Mouse (Mus musculus) brain, adult 2 months (tissue): Measurements from ENCODE around the gene Rxfp3.

Experiments
- DNase-seq: peaks from one replicate; pipeline ENCODE4 v3.0.0; 2011; ENCODE audit warnings: low read depth, low spot score

Gene Rxfp3

DNA sequence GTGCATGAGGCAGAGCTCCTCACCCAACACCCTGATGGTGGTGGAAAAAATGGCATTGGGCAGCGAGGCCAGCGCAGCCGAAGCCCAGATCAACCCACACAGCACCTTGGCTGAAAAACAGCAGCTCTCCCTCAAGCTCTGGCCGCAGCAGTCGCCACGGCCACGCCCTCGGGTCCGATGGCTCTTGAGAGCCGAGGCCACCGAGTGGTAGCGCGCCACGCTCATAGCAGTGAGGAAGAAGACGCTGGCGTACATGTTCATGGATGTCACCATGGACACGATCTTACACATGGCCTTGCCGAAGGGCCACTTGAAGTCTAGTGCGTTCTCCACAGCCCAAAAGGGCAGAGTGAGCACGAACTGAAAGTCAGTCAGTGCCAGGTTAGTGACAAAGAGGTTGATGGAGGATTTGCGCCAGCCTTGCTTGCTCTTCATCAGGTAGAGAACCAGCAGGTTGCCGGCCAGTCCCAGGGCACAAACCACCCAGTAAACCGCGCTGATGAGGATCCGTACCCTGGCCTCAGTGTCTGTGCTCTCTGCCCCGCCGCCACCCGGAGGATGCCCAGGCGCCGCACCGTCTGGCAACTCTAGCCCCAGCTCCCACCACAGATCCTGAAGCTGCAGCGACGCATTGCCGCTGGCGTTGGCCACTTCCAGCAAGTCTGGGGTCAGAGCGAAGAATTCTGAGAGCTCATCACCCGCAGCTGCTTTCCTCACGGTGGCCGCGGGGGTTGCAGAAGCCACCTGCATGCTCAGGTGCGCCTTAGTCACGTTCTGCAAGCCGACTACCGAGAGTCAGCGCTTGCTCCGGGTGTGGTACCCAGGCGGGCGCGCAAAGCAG lies 1.0 kb downstream of the Rxfp3 start:
- no peak for DNase-seq

DNA sequence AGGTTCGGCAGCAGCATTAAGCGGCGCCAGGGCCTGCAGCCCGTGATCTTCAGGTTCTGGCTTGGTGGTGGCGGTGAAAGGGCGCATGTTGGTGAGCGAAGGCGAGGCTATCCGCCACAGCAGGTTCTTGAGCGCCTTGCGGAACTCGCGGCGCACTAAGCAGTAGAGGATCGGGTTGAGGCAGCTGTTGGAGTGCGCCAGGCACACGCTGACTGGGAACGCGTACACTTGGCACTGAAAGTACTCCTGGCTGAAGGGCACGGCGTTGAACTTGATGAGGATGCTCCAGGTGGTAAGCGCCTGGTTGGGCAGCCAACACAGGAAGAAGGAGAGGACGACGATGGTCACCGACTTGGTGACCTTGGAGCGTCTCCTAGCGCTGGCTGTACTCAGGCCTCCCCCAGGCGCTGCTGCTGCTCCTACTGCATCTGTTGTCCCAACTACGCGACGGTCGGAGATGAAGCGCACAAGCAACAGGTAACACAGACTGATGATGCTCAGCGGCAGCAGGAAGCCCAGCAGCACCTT lies 1.8 kb downstream of the Rxfp3 start:
- DNase-seq = no peak

DNA sequence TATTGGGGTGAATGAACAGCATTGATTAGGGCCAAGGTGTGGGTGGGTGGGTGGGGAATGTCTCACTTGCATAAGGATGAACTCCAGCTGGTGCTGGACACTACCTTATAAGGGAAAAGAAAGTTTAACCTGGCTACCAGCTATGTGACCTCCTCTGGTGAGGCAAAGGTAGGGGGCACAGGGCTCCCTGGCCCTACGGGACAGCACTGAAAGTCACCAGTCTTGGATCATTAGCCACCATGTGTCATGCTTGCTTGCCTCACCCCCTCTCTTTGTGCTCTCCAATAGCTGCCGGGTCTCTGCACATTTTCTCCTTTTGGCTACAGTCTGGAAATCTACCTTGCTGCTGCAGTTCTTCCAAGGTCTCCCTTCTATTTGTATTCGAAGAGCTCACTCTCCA lies 7.6 kb downstream of the Rxfp3 start:
- DNase-seq = no peak

DNA sequence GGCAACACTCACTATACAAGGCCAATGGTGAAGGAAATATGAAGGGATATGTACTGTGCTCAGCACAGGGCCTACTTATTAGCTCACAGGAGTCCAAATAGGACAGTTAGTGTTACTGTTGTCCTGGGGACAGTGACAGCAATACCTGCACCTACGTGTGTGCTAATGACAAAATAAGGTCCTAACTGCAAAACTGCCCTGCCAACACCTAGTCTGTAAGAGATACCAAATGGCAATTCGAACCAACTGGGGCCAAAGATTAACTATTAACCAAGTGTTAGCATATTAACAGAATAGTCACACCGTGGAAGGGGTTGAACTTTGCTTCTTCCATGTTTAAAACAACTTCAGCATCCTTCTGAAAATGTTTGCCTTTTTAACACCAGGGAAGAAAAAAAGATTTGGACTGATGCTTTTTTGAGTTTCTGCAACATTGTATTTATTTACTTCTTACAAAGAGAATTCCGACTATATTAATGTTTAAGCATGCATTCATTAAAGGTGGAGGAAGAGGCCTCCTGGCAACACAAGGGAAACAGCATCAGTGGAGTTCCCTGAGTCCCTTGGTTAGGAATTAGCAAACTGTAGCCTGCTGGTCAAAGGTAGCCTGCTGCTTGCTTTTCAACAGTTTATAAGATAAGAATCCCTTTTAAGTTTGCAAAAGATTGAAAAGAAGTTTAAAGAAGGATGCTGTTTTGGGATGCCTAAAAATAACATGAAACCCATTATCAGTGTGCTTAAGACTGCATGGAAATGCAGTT lies 10.8 kb downstream of the Rxfp3 start:
- no peak for DNase-seq

DNA sequence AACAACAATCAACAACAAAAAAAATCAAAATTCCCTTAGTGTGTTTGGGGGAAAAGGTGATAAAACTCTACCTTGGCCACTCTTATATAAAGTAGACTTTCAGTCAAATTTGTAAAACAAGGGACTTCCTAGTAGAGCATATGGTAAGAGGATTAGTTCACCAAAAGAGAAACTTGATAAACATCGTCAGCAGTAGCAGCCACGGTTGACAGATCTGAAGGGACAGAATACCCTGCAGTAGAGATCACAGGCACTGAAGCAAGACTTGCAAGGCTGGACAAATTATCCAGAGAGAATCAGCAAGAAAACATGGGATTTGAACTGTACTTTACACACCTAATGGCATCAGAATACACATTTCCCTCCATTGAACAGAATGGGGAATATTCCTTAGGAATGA lies 22.9 kb downstream of the Rxfp3 start:
- no peak for DNase-seq

DNA sequence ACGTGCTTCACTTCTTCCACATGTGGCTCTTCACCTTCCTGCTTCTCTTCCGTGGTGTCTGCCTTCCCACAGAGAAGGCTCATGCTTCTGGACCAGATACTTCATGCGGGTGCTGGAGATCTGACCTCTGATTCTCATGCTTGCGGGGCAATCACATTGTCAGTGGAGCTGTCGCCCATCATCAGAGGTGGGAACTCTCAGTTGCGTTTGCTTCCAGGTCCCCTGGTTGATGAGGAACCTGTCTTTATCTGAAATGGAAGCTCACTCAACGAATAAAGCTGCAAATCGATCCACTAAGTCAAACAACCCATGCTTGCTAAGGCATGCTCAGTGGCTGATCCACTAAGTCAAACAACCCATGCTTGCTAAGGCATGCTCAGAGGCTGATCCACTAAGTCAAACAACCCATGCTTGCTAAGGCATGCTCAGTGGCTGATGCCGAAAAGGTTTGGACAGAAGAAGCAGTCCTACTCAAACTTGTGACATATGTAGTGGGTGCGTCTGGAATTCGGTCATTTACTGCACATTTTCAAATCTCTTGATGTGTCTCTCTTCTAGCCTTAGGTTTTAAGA lies 26.7 kb downstream of the Rxfp3 start:
- no peak for DNase-seq

DNA sequence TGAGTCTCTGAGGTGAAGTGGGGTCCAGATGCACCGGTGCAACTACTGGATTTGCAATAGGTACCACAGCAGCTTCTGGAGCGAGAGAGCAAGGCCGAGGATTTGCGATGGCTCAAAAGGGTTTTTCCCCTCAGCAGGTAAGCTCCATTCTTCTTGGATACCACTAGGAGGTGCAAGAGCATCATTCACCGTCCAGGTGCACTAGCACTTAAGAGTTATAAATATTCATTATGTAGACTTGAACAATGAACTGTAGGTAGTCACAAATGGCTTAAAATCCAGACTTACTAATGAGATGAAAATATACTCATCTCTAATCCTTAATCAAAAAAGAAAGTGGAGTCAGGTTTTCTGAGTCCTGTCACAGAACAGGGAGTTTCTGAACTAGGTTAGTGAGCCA lies 29.0 kb downstream of the Rxfp3 start:
- DNase-seq = peak; percentile 75

DNA sequence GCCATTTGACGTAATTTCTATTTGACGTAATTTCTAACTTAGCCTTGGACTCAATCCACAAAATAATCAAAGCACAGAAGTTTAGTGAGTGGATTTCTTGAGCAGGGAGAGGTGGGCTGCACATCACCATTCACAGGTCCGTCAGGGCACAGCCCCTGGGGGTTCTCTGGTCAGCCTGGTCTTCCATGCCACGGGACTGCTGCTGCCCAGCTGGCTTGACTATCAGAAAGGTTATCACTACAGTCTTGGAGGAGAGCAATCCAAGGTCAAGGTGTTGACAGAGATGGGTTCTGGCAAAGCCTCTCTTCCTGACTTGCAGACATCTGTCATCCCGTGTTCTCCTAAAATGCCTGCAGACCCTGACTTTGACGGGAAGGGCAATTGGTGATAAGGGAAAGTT lies 33.1 kb downstream of the Rxfp3 start:
- DNase-seq = no peak

DNA sequence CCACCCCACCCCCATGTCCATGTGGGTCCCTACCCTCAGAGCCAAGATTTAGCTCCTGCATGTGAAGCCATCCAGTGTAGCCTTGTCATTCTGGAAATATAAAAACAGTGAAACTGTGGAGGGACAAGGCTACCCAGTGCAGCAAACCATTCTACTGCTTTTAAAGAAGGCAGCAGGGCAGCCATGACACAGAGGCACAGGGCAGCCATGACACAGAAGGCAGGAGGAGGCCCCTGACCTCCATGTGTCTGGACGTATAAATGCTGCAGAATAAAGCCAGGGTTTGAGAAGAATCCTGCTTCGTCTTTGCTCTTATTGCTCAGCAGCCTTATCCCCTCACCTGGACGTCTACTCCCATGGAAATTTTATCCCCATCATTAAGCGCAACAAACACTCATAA lies 34.0 kb downstream of the Rxfp3 start:
- DNase-seq = no peak

DNA sequence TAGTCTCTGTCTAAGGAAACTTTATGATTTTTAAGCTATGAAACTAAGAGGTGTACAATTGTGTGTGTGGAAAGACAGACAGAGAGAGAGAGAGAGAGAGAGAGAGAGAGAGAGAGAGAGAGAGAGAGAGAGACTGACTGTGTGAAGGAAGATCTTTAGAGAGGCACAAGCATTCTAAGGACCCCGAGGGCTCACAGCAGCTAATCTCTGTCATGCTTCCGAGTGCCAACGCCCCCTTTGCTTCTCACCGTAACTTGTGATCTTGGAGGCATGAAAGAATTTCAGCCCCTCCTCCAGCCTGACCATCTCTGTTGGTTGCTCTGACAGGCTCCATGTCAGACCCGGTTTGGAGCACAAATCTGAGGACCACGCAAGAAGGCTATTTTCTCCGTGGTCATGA lies 37.4 kb downstream of the Rxfp3 start, which contains the start of gene Slc45a2:
Slc45a2 (plus strand) TSS at position 301 of the 400 bp plus-strand sequence.
- DNase-seq = no peak

DNA sequence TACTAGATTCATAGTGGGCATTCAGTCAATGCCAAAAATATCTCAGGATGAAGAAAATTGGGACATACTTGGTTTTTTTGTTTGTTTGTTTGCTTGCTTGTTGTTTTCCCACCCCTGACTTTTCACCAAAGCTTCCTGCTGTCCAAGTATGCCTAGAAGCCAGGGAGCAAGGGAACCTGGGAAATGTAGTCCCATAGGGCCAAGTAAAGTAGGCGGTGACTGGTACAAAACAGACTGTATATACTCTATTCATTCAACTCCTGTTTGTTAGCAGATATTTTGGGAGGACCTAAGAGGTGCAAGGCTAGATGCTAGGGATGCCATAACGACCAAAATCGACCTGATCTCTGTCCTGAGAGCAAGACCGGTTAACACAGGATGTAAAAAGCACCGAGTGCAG lies 38.0 kb downstream of the Rxfp3 start:
- DNase-seq = peak; percentile 40

DNA sequence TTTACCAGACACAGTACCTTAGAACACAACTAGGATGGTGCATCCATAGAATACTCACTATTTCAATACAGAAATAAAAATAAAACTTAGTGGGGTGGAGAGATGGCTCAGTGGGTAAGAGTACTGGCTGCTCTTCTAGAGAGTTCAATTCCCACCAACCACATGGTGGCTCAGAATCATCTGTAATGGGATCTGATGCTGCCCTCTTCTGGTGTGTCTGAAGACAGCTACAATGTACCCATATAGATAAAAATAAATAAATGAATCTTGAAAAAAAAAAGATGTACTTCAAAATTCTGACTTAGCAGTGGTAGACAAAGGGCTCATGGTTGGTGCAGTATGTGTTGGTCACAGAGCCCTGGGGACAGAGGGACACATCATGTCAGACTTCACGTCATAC lies 46.2 kb downstream of the Rxfp3 start:
- DNase-seq = peak; percentile 33

DNA sequence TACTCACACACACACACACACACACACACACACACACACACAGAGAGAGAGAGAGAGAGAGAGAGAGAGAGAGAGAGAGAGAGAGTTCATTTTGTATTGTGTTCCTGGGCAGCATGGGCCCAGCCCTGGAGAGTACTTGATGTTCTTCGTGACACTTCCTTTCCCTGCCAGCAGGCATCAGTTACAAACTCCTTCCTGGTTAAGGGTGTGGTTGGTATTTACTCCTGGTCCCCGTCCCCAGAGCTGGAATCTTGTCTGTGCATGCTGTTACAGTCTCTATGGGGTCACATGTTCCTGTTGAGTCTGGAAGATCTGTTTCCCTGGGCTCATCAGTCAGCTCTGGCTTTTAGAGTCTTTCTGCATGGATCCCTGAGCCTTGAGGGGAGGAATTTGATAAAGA lies 47.4 kb downstream of the Rxfp3 start:
- DNase-seq = no peak

DNA sequence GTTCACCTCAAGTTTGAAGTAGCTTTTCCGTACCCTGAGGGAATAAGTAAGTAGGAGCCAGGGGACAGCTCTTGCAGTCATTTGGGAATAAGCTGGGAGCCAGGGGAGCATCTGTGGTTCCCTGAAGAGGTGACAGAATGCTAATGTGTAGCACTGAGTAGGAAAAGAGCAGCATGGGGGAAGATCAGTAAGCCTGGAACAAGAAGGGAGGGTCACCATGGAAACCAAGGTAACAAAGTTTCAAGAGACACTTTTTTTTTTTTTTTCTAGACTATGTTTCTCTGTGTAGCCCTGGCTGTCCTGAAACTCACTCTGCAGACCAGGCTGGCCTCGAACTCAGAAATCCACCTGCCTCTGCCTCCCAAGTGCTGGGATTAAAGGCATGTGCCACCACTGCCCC lies 51.3 kb downstream of the Rxfp3 start:
- DNase-seq = peak; percentile 46

DNA sequence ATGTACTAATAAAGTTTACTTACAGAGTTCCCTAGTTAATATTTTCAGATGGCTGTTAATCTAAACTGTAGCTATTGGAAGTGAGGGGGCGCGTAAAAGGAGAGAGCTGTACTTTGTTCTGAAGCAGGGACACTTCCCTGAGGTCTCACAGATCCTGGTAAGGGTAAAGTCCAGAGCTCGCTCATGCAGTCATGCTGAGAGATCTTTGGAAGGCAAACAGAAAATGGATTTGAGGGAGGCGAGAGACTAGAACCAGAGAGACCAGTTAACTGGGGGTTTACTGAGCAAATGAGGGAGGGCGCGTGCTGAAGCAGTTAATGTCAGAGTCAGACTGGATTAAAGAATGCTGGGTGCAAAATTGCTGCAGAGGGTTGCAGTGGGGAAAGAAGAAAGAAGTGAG lies 52.0 kb downstream of the Rxfp3 start:
- DNase-seq = no peak
